Mouse (Mus musculus) spleen, postnatal 4 days (tissue): ENCODE measurements around the gene Gast.
"Not testable (repeated sequence)": the region's sequence is repeated elsewhere in the genome, so short reads cannot be mapped to it uniquely, and the experiment has no call there.

Experiments
- DNase-seq, 2 experiments: peaks; one replicate each; pipeline ENCODE4 v3.0.0; 2022; ENCODE audit warnings: low spot score in 2 of 2

Gene Gast

DNA sequence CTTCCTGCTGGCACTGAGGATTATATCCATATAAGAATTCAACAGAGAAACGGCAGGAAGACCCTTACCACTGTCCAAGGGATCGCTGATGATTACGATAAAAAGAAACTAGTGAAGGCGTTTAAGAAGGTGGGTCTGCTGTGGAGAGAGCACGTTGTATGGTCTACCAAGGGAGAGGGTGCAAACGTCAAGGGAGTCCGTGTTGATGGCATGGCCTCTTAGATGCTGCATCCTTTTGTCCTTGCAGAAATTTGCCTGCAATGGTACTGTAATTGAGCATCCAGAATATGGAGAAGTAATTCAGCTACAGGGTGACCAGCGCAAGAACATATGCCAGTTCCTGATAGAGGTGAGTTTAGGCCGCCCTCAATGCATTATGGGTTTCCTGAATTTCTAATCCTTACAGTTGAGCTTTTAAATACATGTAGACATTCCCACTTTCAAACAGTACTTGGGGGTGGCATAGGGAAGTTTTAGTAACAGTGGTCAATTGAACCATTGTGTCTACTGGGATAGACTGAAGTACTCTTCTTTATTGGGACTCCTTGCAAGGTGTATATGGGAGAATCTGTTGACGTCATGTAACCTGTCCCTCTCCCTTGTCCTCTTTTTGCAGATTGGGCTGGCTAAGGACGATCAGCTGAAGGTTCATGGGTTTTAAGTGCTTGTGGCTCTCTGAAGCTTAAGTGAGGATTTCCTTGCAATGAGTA is 13.4 kb upstream of the Gast start:
- DNase-seq: not testable (repeated sequence)

- DNase-seq: not testable (repeated sequence)
Measured at GRCm38 (mm10) chr11:100321479-100322305, 12.5 kb upstream of the Gast start.

DNA sequence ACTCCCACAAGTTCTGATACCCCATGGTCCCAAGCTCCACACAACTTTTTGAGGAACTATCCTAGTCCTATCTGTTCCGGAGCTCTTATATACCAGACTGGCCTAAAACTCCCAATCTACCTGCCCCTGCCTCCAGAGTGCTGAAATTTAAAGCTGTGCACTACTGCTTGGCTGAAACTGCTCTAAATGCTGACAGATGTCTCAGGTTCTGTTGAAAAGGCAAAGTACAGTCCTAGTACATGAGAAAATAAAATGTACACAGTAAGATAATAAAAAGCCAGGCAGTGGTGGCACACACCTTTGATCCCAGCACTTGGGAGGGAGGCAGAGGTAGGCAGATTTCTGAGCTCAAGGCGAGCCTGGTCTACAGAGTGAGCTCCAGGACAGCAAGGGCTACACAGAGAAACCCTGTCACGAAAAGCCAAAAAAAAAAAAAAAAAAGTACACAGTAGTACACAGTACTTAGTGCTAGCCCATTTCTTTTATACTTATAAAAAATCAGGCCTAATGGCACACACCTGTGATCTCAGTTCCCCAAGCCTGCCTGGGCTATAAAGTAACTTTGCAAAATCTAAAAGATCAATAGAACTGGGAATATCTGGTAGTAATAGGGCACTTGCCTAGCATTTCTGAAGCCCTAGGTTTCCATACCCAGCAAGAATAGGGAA is 11.5 kb upstream of the Gast start:
- DNase-seq: no peak

DNA sequence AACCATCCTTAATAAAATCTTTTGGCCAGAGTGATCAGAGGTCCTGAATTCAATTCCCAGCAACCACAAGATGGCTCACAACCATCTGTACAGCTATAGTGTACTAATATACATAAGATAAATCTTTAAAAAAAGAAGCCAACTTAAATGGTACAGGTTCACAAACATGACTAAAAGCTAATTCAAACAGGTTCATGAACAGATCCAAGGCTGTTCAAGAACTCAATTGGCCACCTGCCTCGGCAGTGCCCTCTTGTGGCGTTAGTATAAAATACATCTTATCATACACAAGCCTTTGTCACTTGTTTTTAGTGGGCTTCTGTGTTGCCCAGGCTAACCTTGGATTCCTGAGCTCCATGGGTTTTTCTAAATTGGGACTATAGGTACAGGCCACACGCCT is 10.6 kb upstream of the Gast start:
- DNase-seq: peak; percentile 66 to 86

DNA sequence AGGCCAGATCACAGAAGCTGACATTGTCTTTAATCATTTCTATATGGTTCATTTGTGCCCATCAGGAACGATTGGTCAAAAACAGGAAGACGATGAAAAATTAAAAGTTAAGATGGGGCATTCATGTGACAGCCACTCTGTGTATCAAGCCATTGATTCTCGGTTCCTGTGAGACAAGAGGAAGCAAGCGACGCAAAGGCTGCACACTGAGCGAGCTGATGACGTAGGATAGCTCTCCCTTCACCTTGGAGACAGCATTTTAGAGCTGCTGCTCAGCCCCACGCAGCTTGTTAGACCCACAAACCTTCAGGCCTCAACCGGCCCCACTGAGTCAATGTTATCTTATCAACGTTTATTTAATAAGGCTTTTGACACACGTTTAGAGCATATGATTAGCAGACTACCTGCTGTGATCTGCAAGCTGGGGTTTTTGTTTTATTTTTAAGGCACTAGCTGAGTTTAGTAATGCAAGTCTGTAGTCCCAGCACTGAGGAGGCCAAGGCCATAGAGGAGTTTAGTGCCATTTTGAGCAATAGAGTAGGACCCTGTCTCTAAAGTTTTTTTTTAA is 9.1 kb upstream of the Gast start:
- DNase-seq: no peak

DNA sequence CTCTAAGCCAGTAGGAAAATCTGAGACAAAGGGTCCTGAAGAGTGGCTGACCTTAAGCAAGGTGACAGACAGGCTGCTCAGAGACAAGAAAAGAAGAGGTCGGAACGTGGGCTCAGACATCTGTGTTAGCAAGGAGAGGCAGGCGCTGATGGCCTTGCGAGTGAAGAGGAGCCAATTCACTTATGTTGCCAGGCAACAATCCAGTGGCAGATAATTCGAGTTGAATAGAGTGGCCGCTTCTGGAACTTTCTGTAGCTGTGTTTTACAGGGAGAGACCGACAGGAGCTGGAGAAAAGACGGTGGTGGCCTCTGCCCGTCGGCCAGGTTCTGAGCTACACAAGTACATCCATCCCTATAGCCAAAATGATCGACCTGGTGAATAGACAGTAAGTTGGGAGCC is 6.9 kb upstream of the Gast start:
- DNase-seq: no peak

DNA sequence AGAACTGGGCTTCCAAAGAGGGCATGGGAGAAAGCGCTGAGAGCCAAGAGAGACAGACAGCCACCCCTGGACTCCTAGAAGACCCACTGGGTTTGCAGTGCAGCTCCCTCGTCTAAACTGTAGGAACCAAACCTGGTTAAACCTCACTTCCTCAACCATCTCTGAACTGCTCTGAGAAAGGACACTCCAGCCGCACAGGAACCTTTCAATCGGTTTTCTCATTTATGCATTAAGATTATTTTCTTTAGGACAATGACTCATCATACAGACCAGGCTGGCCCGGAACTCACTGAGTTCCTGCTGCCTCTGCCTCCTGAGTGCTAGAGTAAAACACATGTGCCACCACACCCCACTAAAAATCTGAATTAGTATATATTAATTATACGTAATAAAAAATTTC is 6.4 kb upstream of the Gast start:
- no peak for DNase-seq

- no peak for DNase-seq
Measured at GRCm38 (mm10) chr11:100330235-100330634, 4.0 kb upstream of the Gast start.

DNA sequence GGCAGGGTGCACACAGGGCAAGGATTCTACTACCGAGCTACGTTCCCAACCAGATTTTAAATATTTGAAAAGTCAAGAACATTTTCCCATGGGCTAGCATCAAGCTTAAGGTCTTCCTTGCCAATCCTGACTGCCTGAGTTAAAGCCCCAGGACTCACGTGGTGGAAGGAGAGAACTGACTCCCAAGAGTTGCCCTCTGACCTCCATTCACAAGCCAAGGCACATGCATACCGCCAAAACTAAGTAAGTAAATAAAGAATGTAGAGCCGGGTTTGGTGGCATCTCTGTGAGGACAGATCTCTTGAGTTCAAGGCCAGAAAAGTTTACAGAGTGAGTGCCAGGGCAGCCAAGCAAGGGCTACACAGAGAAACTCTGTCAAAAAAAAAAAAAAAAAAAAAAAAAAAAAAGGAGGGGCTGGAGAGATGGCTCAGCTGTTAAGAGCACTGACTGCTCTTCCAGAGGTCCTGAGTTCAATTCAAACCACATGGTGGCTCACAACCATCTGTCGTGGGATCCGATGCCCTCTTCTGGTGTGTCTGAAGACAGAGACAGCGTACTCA is 3.3 kb upstream of the Gast start:
- DNase-seq: not testable (repeated sequence)

- no peak for DNase-seq
Measured at GRCm38 (mm10) chr11:100332766-100333515, 1.3 kb upstream of the Gast start.

- DNase-seq: no peak
Measured at GRCm38 (mm10) chr11:100335731-100336130, 1.5 kb downstream of the Gast start.

GRCm38 (mm10) chr11:100344269-100344668 is 10.1 kb downstream of the Gast start:
- DNase-seq: no peak

- no peak for DNase-seq
Measured at GRCm38 (mm10) chr11:100352076-100352857, 18.1 kb downstream of the Gast start.

DNA sequence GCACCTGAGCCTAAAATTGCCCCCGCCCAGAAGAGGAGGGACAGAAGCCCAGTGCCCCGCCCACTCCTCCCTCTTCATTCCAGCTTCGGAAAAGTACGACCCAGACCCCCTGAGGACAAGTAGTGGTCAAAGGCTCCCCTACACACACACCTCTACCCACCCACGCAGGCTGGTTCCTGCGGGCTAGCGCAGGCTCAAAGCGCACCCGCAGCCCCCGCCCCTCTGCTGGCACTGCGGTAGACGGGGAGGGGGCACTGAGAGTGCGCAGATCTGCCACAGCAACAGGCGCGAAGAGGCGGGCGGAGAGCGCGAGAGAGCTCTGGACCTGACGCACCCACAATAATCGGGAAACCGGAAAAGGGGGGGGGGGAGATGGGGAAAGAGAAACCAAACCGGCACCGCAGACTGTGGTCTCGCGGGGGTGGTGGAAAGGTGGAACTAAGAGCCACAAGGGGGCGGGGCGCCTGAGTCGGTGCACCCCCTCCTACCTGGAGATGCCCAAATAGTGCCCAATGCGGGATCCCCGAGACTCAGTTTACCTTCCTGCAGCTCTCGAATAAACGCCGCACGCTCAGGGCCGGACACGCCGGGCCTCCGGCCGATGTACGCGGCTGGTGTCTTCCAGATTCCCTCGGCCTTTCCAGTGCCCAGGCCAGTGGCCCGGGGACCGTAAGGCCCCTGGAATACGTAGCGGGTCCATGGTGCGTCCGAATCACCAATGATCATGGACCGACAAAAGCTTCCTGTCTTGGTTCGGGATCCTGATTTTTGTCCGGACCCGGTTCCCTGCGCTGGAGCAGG is 21.1 kb downstream of the Gast start:
- no peak for DNase-seq

DNA sequence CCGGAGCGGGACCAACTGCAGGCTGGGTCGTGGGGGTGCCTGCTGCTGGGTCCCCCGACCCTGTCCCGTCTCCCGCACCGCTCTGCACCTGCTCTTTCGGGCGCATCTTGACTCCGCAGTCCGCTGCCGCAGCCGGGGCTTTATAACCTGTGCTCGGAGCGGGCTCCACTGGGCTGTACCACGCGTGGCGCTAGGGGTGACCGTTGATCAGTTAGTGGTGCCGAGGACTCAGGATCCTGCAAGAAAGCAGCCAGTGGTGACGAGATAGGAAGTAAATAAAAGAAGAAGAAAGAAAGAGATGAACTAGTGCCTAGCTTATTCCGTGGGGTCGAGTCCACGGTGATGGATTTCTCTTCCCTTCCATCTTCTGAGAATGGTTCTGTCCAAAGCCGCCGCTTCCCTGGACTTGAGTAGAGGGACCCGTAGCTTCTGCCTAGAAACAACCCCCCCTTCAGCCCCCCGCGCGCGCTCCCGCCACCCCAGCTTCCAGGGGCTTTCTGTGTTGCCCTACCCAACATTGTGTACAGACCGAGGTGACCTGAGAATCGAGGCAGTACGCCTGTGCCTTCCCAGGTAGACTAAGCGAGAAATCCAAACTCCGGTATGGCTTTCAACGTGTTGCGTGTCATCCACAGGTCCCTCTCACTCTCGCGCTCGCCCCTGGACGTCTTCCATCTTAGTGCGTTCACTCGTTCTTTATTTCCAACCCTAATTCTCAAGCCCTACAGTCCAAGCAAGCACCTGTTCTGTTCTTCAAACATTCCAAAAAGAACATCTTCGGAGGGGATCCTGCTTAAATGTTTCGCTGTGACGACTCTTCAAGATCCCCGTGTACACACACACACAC is 22.0 kb downstream of the Gast start, which contains the start of gene Hap1:
Gene Hap1, minus strand, starts transcription at position 157 of the 847 bp plus-strand sequence.
- DNase-seq: peak; percentile 34 to 74

DNA sequence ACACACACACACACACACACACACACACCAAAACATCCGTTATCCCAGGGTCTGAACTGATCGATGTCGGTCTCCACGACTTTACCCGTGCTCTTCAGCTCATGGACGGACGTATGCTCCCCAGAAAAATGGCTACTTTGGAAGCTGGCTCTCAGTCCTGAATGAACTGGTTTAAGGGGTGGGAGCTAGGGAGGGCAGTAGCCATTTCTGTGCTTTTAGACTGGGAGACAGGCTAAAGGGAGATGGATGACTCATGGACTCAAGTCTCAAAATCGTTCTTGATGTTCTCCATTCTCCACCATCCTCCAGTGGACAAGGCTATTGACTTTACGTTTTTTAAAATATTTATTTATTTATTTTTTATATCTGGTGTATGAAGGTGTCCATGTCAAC is 22.6 kb downstream of the Gast start:
- DNase-seq: no peak

DNA sequence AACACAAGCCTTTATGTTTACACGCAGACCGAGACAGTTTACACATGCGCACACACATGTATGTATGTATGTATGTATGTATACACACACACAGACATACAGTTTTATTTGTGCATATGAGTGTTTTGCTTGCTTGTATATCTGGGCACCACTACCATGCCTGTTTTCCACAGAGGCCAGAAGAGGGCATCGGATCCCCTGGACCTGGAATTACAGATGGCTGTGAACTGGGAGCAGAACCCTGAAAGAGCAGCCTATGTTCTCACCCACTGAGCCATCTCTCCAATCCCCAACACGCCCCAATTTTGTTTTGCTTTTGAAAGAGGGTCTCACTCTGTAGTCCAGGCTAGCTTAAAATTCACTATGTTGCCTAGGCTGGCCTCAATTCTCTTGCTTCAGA is 23.2 kb downstream of the Gast start:
- DNase-seq: no peak

- no peak for DNase-seq
Measured at GRCm38 (mm10) chr11:100360175-100360574, 26.0 kb downstream of the Gast start.

DNA sequence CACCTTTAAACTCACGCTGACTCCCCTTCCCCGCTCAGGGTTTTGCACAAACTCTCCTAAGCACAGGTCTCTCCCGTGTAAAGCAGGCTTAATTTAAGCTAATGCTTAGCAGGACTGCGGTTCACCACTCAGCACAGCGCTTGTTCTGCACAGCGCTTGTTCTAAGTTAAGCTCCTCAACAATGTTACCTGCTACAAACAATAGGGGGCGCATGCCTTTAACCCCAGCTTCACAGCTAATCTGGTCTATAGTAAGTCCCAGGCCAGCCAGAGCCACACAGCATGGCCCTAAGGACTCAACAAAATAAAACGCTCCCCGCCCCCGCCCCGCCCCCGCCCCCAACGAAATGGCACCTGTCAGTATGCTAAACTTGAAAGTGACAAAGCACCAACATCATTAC is 26.9 kb downstream of the Gast start:
- not testable (repeated sequence) for DNase-seq
